Mouse (Mus musculus) 3T3-L1 (cell line): Measurements from ENCODE around the gene Pdlim5.

ENCODE experiments used
- DNase-seq: peaks from one replicate; pipeline ENCODE4 v3.0.0-alpha.2; 2015; ENCODE audit warnings: low read depth, low spot score

Pdlim5 gene

GRCm38 (mm10) chr3:142339440-142340251, 55.9 kb downstream of the Pdlim5 start:
- no peak for DNase-seq

GRCm38 (mm10) chr3:142338058-142338457, 57.4 kb downstream of the Pdlim5 start:
- no peak for DNase-seq

- DNase-seq, result no peak
These were observed 61.0 kb downstream of the Pdlim5 start for GRCm38 (mm10) chr3:142334496-142334895.

GRCm38 (mm10) chr3:142333458-142333857, 62.0 kb downstream of the Pdlim5 start:
- no peak for DNase-seq

GRCm38 (mm10) chr3:142332716-142333115, 62.8 kb downstream of the Pdlim5 start:
- peak; percentile 85 for DNase-seq

- no peak for DNase-seq
These were observed 63.5 kb downstream of the Pdlim5 start for GRCm38 (mm10) chr3:142331872-142332554.

- peak; percentile 79 for DNase-seq
These were observed 65.1 kb downstream of the Pdlim5 start for GRCm38 (mm10) chr3:142330425-142330824.

GRCm38 (mm10) chr3:142323592-142323991, 71.9 kb downstream of the Pdlim5 start:
- DNase-seq, result no peak

GRCm38 (mm10) chr3:142321930-142322329, 73.6 kb downstream of the Pdlim5 start:
- DNase-seq, result peak; percentile 51

GRCm38 (mm10) chr3:142318147-142318546, 77.3 kb downstream of the Pdlim5 start:
- DNase-seq, result peak; percentile 98

- DNase-seq, result peak; percentile 39
These were observed 79.3 kb downstream of the Pdlim5 start for GRCm38 (mm10) chr3:142316138-142316740.

- DNase-seq, result no peak
These were observed 84.4 kb downstream of the Pdlim5 start for GRCm38 (mm10) chr3:142311075-142311474.

GRCm38 (mm10) chr3:142310446-142310845, 85.0 kb downstream of the Pdlim5 start:
- peak; percentile 67 for DNase-seq

GRCm38 (mm10) chr3:142295287-142295676, 100.2 kb downstream of the Pdlim5 start:
- no peak for DNase-seq

- peak; percentile 92 for DNase-seq
These were observed 100.7 kb downstream of the Pdlim5 start for GRCm38 (mm10) chr3:142294616-142295286.

GRCm38 (mm10) chr3:142293561-142293960, 101.9 kb downstream of the Pdlim5 start:
- DNase-seq, result no peak

GRCm38 (mm10) chr3:142282706-142283105, 112.8 kb downstream of the Pdlim5 start:
- peak; percentile 83 for DNase-seq

GRCm38 (mm10) chr3:142281656-142282055, 113.8 kb downstream of the Pdlim5 start:
- no peak for DNase-seq

- DNase-seq, result peak; percentile 84
These were observed 114.4 kb downstream of the Pdlim5 start for GRCm38 (mm10) chr3:142281093-142281445.

GRCm38 (mm10) chr3:142280366-142281092, 115.0 kb downstream of the Pdlim5 start:
- DNase-seq, result peak; percentile 51

- peak; percentile 62 for DNase-seq
These were observed 116.5 kb downstream of the Pdlim5 start for GRCm38 (mm10) chr3:142279011-142279410.
